Comparison of ENCODE assay signal across 8 mouse cellular contexts in the genomic region with DNA sequence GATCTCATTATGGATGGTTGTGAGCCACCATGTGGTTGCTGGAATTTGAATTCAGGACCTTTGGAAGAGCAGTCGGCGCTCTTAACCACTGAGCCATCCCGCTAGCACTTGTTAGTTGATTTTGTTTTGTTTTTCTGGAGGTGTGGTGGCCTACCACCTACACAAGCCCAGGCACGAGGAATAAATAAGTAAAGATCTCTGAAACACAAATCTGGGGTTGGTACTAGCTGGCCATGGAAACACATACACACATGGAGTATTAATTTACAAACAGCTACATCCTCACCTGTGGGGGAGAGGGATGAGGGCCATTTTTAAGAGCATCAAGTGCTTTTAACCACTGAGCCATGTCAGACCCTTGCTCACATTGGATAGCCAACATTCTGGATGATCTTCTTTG. TPM values are rescaled to one million over a fixed set of nuclear protein-coding genes. Genes with fewer than 3 reads are reported as not detected.
DNase-seq lines count a peak whose midpoint lies in the region; ATAC-seq and TF ChIP-seq lines count a peak whose summit lies in the region.
"Not testable (repeated sequence)": the region's sequence is repeated elsewhere in the genome, so short reads cannot be mapped to it uniquely, and the experiment has no call there.

No protein-coding gene starts in this region.

- H3K4me3 ChIP-seq in hindbrain, embryonic 14.5 days (replicated peaks; ENCODE audit: low read length); limb, embryonic 12.5 days (replicated peaks); lung, postnatal 0 days (ENCODE audit: low read depth, low read length): not testable (repeated sequence)

- TF ChIP-seq CTCF in lung, postnatal 0 days (IDR thresholded peaks at IDR 0.05): not testable (repeated sequence)

- not testable (repeated sequence) for H3K4me2 ChIP-seq in hindbrain, embryonic 14.5 days (replicated peaks); limb, embryonic 12.5 days; lung, postnatal 0 days (replicated peaks; ENCODE audit: low read depth, low read length)

- WGBS in hindbrain, embryonic 14.5 days: 75% methylated on average over 4 of the region's 4 CpGs
- WGBS in limb, embryonic 12.5 days: 75% methylated on average over 4 of the region's 4 CpGs
- 73% methylated on average over 4 of the region's 4 CpGs for WGBS in lung, postnatal 0 days

- not testable (repeated sequence) for H3K9me3 ChIP-seq in hindbrain, embryonic 14.5 days (ENCODE audit: control insufficient read depth, low read length); limb, embryonic 12.5 days; lung, postnatal 0 days (ENCODE audit: low read length)

- H3K36me3 ChIP-seq in hindbrain, embryonic 14.5 days (replicated peaks; ENCODE audit: control insufficient read depth, insufficient read depth); limb, embryonic 12.5 days; lung, postnatal 0 days (ENCODE audit: insufficient read depth, low read length): not testable (repeated sequence)

- not testable (repeated sequence) for H3K27ac ChIP-seq in hindbrain, embryonic 14.5 days; limb, embryonic 12.5 days; lung, postnatal 0 days (ENCODE audit: low read length)

- DNase-seq in 416B (ENCODE audit: low read depth): peak; percentile 79
- DNase-seq in R1 (ENCODE audit: low read depth, low spot score): peak; percentile 76
- peak; percentile 58 for DNase-seq in embryo, embryonic 10.5 days (ENCODE audit: low spot score)
- peak; percentile 31 for DNase-seq in hindbrain, embryonic 14.5 days (ENCODE audit: low spot score)
- not testable (repeated sequence) for DNase-seq in lung, postnatal 0 days (ENCODE audit: low spot score)
- DNase-seq in retina, postnatal 1 day: peak; percentile 6

- ATAC-seq in frontal cortex, adult (ENCODE audit: low TSS enrichment): peak; percentile 78; the same call in 1 of the 2 replicates
- peak; percentile 78; the same call in 1 of the 2 replicates for ATAC-seq in hindbrain, embryonic 14.5 days (ENCODE audit: low FRiP score)
- ATAC-seq in limb, embryonic 12.5 days (ENCODE audit: insufficient number of reproducible peaks, insufficient read depth, low FRiP score, low TSS enrichment, low read depth): peak; percentile 78; the same call in 1 of the 2 replicates
- ATAC-seq in lung, postnatal 0 days: peak; percentile 67

- H3K27me3 ChIP-seq in hindbrain, embryonic 14.5 days (ENCODE audit: control insufficient read depth, insufficient read depth, low read length); limb, embryonic 12.5 days; lung, postnatal 0 days (replicated peaks; ENCODE audit: insufficient read depth, low read length): not testable (repeated sequence)

- H3K4me1 ChIP-seq in hindbrain, embryonic 14.5 days (replicated peaks; ENCODE audit: control insufficient read depth, insufficient read depth, low read length); limb, embryonic 12.5 days (replicated peaks); lung, postnatal 0 days (ENCODE audit: insufficient read depth, low read depth, low read length): not testable (repeated sequence)

- TF ChIP-seq EP300 in lung, postnatal 0 days (IDR thresholded peaks at IDR 0.05): not testable (repeated sequence)

- not testable (repeated sequence) for H3K9ac ChIP-seq in hindbrain, embryonic 14.5 days; limb, embryonic 12.5 days (replicated peaks); lung, postnatal 0 days (replicated peaks; ENCODE audit: low read depth)

RNA-seq across cellular contexts. Expression of a gene that starts 34.7 kb away (rescaled TPM):
- polyA plus RNA-seq in hindbrain, embryonic 14.5 days (2014; fragmentation: Nextera tagmentation; extraction: Ambion mirVana): 23.4 and 25.7 TPM in 2 replicates
- 34.8 and 35.3 TPM in 2 replicates for polyA plus RNA-seq in limb, embryonic 12.5 days (2016; fragmentation: Nextera tagmentation; extraction: Ambion mirVana)
- 13.5 and 14.4 TPM in 2 replicates for polyA plus RNA-seq in lung, postnatal 0 days (2015; fragmentation: Nextera tagmentation; extraction: Ambion mirVana)
